Mouse (Mus musculus): ENCODE measurements around the gene L3mbtl4.

L3mbtl4 gene

GRCm38 (mm10) chr17:68273527-68273926 is at the start of gene L3mbtl4:
Gene L3mbtl4, plus strand, starts transcription at chr17:68273797.
- DNase-seq (ENCODE audit: extremely low read depth, insufficient read length, low spot score) = no peak

DNA sequence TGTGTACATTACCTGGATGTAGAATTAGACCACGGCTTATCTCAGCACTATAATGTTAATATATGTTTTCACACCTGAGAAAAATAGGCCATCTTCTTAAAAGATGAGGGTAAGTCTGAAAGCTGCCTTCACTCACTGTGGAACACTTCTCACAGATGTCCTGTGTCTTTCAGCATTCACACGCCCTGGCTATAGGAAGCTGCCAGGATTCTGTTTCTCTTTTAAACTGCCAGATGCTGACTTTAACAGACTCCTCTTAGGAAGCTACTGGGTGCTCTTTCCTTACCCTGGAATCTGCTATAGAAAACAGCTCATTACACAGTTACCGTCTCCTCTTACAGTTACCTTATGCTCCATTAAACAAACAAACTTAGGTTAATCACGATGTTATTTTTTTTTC is 43.1 kb upstream of the L3mbtl4 start:
- no peak for DNase-seq (ENCODE audit: extremely low read depth, insufficient read length, low spot score)

GRCm38 (mm10) chr17:68235380-68235779 is 38.2 kb upstream of the L3mbtl4 start:
- no peak for DNase-seq (ENCODE audit: extremely low read depth, insufficient read length, low spot score)

DNA sequence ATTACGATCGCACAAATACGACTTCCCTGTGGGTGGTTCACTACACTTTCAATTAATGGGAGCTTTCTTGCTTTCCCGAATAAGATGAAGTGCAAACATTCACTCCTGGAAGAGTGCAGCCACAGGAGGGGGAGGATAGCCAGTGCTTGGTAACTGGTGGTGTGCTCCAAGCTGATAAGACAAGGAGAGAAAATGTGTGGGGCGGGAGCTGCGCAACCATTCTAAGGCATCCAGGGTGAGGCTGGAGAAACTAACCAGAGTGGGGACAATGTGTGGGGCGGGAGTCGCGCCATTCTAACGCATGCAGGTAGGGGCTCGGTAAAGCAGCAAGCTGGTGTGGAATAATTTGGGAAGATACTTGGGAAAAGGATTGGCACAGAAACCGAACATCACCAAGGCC is 36.6 kb upstream of the L3mbtl4 start:
- no peak for DNase-seq (ENCODE audit: extremely low read depth, insufficient read length, low spot score)

DNA sequence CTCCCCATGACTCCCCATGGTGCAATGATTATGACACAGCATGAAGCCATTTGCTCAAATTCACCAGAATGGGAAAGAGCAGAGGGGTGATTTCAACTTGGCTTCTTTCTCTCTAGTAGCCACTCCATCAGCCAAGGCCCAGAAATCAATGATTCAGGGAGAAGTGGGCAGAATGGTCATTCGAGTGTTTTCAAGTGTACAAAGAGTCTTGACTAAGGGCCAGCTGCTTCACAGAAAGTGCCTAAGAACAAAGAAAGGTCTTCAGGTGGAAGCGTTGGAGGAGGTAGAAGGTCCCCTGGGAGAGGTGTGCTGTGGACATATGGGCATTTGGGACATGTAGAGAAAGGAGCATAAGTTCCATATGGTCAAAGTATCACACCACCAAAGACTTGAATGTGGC is 33.4 kb upstream of the L3mbtl4 start:
- no peak for DNase-seq (ENCODE audit: extremely low read depth, insufficient read length, low spot score)

- no peak for DNase-seq (ENCODE audit: extremely low read depth, insufficient read length, low spot score)
Measured at GRCm38 (mm10) chr17:68264835-68265557, 8.6 kb upstream of the L3mbtl4 start.

GRCm38 (mm10) chr17:68273954-68274353 is 357 bp downstream of the L3mbtl4 start:
- DNase-seq (ENCODE audit: extremely low read depth, insufficient read length, low spot score) = no peak

GRCm38 (mm10) chr17:68275138-68275537 is 1.5 kb downstream of the L3mbtl4 start:
- no peak for DNase-seq (ENCODE audit: extremely low read depth, insufficient read length, low spot score)

DNA sequence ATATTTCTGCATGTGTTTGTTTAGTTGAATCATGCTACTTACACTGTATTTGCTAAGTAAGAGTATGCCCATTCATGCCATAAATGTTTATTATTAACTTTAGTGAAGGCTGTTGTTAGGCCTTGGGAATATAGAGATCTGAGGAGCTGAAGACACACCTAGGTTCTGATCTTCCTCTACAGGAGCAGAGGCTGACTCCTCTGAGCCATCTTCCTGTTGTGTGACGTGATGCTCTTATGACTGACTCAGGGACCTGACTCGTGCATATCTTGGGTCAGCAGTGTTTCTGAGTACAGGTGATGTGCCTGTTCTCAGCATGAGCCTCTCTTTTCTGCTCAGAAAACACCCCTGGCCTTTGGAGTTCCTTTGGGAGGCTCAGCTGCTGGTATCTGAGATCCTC is 7.3 kb downstream of the L3mbtl4 start:
- no peak for DNase-seq (ENCODE audit: extremely low read depth, insufficient read length, low spot score)

DNA sequence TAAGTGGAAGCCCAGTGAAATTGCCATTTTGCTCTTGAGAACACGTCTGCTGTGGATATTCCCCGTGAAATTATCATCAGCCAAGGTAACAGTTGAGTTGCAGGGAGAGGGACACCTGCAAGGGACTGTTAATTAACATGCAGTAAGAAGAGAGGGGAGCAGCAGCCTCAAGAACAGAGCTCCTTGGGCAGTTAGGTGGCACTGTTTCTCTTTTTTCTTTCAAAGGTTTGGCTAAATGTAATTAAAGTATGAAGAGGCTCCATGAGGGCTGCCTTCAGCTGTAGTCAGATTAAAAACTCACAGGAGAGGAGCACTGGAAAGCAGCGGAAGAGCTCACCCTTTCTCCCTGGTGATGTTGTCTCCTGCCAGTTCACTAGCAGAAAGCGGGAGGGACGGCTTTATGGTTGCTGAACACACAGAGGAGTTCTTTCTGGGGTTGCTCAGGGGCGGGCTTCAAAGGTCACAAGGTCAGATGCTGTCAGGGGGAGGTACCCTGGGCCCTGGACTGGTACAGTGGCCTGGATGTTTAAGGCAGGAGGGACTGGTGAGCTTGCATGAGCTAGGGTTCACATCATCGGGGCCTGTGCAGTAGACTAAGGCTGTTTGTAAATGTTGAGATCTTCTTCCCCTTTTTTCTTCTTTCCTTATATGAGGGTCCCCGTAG is 11.7 kb downstream of the L3mbtl4 start:
- no peak for DNase-seq (ENCODE audit: extremely low read depth, insufficient read length, low spot score)

DNA sequence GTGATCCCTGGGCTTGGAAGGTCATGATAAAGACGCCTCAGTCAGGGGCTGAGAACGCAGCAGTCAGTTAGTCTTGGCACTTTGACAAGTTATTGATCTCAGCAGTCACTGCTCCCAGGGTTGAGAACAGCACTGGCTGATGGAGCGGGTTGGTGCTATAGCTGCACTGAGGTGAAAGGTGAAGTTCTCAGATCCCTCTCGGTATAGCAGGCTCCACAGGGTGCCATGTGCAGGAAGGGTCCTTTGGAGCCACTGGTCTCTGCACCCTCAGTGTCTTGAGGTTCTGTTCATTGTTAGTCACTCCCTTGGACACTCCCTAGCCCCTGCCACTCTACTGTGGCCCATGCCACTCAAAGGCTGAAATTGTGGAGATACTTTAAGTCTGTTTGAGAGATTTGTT is 14.5 kb downstream of the L3mbtl4 start:
- no peak for DNase-seq (ENCODE audit: extremely low read depth, insufficient read length, low spot score)

GRCm38 (mm10) chr17:68288699-68289098 is 15.1 kb downstream of the L3mbtl4 start:
- no peak for DNase-seq (ENCODE audit: extremely low read depth, insufficient read length, low spot score)

DNA sequence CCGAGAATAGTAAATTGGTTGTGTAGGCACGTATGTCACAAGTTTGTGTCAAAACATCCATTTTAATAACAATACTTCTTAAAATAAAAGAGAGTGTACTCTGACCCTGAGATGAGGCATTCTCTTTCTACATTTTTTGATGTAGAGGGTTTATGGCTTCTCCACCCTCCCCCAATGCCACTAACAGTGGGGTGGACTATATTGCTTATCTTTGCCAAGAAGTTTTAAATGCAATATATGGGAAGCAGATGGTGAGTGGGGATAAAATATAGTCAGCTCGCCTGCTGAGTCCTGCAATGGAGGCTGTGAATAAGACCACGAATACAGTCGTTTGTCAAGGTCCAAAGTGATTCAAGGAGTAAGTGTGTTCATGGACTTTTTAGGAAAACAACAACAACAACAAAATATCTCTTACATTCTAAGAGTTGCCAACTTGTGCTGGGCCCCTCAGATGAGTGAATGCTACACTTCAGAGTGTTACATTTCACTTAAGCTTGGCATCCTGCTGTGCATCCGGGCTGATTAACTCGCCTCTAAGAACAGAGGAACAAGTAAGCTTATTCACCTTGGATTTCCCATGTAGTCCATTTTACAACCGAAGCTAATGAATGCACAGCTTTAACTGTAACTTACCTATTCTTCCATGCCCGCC is 18.2 kb downstream of the L3mbtl4 start:
- no peak for DNase-seq (ENCODE audit: extremely low read depth, insufficient read length, low spot score)

- DNase-seq (ENCODE audit: extremely low read depth, insufficient read length, low spot score) = no peak
Measured at GRCm38 (mm10) chr17:68308381-68308780, 34.8 kb downstream of the L3mbtl4 start.

DNA sequence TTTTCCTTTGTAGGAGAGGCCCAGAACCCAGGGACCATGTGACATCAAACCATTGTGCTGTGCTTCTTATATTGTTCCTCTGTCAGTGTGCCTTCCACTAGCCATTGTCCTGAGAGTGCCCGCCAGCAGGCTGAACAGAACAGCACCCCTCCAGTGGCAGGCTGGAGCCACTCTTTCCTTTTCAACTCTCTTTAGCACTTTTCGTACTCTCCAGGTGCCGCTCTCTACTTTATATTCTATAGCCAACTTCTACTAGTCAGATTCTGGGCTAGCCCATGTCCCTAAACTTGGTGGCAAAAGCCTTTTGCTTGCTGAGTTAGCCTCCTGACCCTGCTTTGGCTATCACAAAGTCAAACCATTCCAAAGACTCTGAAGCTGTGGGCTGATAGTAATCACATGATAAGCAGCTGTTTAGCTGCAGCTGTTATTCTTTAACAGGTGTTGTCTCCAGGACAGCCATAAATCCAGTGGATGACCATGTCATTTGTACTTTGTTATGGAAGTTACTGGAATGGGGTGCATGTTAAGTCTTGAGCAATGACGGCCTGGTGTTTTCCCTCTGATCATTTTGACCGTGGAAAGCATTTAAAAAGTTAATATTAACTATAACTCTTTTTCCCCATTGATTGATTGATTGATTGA is 38.8 kb downstream of the L3mbtl4 start:
- DNase-seq (ENCODE audit: extremely low read depth, insufficient read length, low spot score) = no peak

DNA sequence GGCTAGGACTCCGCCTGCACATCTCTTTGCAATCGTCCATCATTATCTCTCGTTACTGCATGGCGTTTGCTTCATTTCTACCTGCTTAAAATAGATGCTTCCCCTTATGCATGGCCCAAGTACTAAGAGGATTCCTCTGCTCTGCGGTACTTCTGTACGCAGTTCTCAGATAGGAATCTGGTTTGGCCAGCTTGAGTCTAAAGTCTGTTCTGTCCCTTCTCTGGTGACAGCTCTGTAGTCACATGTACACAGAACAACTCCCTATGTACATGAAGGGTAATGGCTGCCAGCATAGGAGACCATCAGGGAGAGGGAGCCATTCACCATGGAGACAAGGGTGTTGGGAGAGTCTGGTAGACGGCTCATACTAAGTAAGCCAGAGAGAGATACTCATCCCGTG is 47.3 kb downstream of the L3mbtl4 start:
- no peak for DNase-seq (ENCODE audit: extremely low read depth, insufficient read length, low spot score)

DNA sequence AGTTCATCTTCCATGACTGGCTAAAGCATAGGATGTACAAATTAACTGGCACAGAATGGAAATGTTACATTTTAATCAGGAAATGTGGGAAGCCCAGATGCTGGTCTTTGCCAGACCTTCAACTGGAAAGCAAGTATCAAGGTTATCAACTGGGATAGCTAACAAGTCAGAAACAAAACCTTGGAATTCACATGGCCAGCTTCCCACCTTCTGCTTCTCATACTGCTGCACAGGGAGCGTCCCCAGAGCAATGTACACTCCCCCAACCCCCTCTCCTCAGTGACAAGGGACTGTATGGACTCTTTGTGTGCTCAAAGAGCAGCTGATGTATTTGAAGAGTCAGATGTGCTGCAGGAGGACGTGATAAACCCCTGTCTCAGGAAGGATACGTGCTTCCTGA is 49.0 kb downstream of the L3mbtl4 start:
- DNase-seq (ENCODE audit: extremely low read depth, insufficient read length, low spot score) = no peak

GRCm38 (mm10) chr17:68332225-68332624 is 58.6 kb downstream of the L3mbtl4 start:
- DNase-seq (ENCODE audit: extremely low read depth, insufficient read length, low spot score) = no peak

- DNase-seq (ENCODE audit: extremely low read depth, insufficient read length, low spot score) = no peak
Measured at GRCm38 (mm10) chr17:68333382-68333781, 59.8 kb downstream of the L3mbtl4 start.

- no peak for DNase-seq (ENCODE audit: extremely low read depth, insufficient read length, low spot score)
Measured at GRCm38 (mm10) chr17:68338917-68339553, 65.4 kb downstream of the L3mbtl4 start.

DNA sequence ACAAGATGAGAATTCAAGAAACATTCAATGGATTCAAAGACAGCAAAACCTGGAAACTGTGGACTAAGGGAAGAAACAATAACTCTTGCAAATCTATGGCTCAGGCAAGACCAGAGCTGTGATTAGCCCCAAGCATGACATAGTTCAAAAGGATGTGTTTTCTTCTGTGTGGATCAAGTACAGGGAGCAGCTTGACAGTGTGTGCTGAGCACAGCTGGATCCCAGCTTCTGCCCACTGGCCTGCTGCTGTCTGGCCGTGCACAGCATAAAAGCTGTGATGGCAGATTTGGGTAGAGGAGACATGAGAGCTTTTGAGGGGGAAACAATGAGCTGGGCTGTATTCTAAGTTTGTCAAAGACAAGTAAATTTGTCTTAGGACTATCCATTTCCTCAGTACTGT is 84.1 kb downstream of the L3mbtl4 start:
- DNase-seq (ENCODE audit: extremely low read depth, insufficient read length, low spot score) = no peak

Measured in 3134 (cell line).